Mouse (Mus musculus) layer of hippocampus, postnatal 10 days (tissue): ENCODE results near the gene Fgfr2. TPM values are rescaled to one million over a fixed set of nuclear protein-coding genes. Genes with fewer than 3 reads are reported as not detected.

Experiments used
- DNase-seq, 2 experiments: peaks; one replicate each; pipeline ENCODE4 v3.0.0; 2021; ENCODE audit warnings: low spot score in 2 of 2
- total RNA-seq, 2 experiments: library from RNA; stranded (reverse); gene quantifications; 2 replicates each; pipeline ENCODE4 v1.2.3; 2021

The Fgfr2 gene
- total RNA-seq, 2 experiments from 2014 or later, result 35.6 to 48.3 TPM

DNA sequence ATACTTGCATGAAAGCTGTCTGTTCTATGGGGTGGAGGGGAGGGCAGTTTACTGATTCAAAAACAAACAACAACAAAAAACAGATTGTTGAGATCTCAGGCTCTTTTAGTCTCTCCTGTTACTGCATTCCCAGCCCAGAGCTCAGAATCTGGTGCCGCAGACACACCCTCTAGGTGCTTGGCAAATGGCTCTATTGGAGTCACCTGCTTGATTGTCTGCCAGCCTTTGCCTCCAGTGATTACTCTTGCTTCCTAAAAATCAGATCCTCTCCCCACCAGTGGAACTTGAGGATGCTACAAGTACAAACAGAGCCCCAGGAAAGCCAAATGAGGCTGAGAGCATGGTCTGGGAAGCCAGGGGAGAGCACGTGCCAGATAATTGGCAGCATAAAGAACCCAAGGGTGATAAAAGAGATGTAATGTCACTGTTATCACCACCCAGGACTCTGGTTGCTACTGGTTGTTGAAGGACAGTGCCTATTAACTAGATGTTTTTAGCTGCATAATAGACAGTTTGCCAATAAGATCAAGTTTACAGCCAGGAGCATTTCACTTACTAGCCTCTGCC, 801.7 kb downstream of the Fgfr2 start:
- DNase-seq, result no peak

DNA sequence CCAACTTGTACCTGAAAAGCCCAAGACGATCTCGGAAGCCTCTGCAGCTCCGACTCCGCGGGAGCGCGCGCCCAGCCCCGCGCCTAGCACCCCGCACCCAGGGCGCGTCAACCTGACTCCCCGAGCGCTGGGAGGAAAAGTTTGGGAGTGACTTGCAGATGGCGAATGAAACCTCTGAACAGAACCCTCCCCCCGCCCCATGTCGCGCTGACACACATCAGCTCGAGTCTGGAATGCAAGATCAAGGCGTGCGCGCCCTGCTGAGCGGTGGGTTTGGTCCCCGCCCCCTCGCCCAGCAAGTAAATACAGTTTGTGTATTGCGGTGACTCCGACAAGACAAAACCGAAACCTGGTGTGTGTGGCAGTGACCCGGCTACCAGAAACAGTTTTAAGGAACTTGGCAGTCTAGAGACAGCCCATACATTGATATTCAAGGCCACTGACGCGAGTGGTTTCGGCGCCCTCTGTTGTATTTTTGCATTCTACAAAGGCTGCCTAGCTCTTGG, 806.1 kb downstream of the Fgfr2 start, which contains the start of gene Chst15:
Gene Chst15, minus strand, starts transcription at position 193 of the 506 bp plus-strand sequence.
- no peak for DNase-seq

DNA sequence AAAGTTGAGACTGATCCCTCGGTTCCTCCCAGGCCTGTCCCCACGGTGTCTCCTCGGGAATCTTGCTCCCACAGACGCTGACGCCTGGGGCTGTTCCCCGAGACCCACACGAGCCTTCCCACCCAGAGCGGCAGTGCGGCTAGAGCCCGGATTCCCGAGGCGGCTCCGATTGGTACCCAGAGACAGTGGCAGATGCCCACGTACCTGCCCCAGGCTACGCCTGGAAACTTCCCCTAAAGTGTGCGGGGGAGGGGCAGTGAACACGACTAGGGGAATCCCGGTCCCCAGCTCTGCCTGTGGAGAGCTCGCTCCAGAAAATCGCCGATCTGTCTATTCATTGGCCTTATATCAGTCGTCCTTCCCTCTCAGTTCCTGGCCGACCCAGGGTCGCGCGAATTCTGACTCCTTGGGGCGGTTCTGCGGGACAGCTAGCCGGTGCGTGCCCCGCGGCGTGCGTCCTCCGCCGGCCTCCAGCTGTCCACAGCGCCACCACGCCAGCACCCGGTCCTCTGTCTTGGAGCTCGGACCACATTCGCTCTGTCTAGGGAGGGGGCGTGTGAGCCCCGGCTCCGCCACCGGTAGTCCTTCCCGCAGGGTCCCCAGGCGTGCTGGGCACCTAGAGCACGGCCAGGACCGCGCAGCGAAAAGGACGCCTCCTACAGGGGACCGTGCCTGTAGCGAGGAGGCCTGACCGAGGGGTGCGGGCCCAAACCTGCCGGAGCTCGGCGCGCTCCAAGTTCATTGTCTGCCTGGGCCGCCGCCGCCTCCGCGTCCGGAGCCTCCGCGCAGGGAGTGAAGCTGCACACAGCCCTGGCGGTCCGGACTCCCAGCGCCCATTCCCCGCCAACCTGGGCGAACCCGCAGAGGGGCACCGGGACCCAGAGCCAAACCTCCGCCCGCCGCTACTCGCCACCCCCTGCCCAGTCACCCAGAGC, 806.8 kb downstream of the Fgfr2 start:
- DNase-seq, result peak; percentile 63 to 76

DNA sequence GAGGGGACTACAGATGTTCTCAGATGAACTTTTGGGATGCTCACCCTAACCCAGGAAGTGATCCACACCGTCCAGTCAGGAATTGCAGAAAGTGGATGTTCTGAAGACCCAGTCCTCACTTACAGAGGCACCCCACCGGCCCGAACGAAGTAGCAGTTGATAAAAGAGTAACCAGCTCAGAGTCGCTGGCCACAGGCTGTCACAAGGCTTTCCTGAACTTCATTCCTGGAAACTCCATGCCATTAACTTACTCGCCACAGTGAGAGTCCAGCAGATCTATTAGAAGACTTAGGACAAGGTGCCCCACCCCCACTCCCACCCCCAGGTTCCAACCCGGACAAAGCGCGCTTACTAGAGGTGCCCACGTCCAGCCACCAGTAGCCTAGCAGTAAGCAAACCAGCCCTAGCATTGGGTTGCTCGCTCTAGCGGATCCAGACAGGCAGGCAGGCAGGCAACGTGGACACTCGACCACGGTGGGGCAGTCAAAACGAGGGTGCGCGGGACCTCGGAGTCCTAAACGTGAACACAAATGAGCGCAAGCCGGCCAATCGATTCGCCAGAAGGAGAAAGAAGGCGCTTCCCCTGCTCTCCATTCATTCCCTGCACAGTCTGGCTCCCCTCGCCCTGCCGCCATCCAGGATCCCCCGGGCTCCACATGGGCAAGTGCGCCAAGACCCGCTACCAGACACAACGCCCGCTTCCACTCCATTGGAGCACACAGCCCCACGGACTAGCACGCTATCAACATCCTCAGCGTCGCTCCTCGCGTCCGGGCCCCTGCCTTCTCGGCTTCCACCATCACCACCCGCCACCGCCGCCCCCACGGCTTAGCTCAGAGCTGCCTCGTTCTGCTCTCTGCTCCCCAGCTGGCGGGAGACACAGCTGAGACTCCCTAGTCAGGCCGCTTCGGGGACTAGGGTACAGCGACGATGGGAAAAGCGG, 807.7 kb downstream of the Fgfr2 start:
- peak; percentile 75 to 82 for DNase-seq

DNA sequence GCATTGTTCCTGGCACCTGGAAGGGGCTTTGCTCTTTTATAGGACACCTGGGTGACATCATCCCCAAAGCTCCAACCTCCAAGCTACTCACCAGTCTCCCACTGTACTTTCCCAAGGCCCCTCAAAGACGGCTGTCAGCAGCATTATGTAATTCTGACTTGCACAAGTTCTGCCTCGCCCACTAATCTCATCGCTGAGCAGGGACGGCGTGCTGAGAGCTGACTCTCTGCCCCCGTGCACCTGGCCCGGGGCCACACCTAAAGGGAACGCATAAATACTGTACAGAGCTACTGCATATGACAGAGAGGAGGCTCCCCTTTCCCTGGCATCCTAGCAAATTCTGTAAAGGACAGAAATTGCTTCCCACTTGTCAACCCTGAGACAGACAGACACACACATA, 810.8 kb downstream of the Fgfr2 start:
- DNase-seq, result no peak

DNA sequence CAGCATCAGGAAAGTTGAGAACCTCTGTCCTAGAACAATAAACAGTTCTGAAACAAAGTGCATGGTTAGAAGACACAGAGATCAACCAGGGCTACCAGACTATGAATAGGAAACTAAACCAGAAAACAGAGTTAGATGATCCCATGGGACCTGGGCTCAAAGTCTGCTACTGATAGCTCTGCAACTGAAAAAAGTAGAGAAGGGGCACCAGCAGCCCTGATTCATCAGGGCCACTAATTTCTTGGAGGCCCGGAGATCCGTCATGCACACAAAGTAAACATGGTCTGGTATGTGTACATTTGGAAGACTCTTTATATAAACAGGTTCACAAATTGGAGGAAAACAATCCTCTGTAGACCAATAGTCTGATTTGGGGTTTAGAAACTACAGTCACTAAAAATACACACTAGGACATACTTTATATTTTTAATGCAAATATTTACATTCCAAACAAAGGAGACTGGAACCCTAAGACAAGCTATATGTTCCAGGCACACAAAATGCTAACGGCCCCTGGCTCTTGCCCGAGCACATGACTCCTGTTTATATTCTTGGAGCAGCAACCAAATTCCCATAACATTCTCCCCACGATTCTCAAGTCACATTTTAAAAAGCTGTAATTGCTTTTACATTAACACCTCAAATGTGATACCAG, 814.5 kb downstream of the Fgfr2 start:
- DNase-seq, result no peak

DNA sequence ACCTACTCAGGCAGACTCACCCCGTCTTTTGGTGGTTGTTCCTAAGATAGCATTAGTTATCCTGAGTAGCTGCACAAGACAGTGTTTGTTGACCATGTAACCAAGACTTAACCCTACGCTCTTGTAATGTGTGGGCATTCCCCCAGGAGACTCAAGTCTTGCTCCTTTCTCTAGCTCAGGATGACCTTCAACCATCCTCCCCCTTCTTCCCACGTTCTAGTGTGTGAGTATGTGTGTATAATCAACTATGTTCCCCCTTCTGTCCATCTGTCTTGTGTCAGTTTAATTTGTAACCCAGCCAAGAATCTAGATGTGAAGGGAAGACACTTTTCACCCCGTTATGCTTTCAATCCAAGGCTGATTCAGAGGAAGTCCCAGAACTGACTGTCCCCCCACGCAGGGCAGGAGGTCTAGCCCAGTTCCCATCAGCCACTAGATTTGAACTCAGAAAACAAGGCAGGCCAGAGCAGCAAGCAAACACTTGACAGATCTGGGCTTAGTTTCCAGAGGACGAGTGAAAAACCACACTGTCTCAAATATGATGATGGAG, 815.4 kb downstream of the Fgfr2 start:
- no peak for DNase-seq

DNA sequence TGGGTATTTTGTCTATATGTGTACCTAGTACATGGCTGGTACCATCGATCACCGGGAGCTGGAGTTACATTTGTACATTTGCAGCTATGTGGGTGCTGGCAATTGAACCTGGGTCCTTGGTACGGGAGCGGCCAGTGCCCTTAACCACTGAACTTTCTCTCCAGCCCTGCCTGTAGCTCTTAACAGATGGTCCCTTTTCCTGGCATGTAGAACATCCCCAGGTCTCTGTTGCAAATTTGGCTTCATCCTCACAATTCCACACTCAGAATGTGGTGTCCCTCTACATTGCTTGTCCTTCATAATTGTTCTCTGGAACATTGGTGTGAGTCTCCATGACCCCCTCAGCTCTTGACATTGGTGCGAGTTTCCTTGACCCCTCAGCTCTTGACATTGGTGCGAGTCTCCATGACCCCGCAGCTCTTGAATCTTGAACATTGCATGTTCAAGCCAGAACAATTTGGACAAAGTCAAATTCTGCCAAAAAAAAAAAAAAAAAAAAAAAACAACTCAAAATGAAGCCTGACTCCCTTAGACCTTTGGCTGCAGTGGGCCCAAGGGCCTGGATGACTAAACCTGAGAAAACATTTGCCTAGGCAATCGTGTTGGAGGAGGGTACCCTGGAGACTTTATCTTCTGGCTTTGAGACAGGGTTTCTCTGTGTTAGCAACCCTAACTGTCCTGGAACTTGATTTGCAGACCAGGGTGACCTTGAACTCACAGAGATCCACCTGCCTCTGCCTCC, 816.3 kb downstream of the Fgfr2 start:
- DNase-seq, result no peak

DNA sequence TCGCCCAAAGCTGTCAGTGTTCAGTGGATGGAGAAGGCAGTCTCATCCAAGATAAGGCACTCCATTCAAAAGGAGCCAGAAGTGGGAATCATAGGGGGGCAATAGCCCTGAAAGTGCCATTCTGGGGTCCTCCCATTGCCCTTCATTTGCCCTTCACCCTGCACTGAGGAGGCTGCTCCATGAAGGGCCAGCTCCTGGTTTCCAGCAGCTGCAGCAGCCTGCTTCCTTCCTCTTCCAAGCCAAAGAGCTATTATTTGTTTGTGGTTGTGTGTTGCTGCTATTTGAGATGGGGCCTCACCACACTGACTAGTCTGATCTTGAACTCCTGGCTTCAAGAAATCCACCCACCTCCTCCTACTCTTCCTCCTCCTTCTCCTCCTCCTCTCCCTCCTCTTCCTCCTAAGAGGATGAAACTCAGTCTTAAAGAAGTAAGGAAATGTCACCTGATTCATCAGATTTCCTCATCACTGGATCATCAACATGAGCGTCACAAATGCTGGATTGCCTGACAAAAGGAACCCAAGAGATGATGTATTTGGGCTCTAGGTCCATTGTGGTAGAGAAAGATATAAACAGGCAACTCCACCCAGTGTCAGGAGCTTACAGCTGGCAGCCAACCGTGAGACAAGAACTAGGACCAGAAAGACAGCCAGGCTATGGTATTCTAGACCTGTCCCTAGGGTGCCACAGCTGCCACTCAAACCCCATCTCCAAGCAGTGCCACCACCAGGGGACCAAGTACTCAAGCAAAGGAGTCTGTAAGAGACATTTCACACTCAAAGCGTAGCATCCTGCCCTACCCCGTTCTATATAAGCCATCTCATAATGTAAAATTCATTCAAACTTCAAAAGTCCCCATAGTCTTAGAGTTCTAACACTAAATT, 817.4 kb downstream of the Fgfr2 start:
- DNase-seq, result no peak

DNA sequence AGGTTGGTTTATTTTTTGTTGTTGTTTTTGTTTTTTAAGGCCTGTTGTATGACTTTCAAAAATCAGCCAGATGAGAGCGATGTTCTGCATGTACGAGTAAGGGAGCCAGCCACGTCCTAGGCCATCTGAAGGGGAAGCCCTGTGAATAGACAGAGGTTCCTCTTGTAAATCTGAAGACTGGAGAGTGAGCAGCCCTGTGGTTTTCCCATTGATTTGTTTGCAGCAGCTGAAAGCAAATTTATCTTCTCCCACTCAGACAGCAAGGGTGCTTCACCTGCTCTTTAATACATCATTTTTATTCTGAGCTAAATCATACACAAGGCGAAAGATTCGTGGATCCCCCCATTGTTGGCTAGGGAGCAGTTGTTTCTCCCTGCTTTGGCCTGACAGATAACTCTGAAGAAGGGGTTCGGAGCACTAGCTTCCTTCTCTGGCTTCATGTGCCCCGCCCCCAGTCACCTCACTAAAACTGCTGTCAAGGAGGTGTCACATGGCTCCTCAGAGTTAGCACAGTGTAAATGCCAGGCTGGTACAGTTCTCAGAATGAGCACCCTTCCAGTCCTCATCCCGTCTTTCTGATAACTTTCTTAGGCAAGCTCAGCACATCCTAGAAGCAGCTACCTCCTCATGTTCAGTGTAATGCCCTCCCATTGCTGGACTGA, 818.6 kb downstream of the Fgfr2 start:
- no peak for DNase-seq

DNA sequence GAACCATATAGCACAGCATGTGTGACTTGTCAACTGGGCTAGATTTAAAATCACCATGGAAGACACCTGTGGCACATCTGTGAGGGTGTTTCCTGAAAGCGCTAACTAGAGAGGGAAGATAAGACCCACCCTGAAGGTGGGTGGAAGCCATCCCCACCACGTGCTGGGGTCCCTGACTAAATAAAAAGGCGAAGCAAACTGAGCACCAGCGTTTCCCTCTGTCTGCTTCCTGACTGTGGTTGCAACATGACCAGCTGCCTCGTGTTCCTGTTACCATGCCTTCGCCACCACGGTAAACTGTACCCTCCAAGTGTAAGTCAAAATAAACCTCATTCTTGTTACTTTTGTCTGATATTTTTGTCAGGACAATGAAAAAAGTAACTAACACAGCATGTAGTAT, 819.2 kb downstream of the Fgfr2 start:
- DNase-seq, result no peak

DNA sequence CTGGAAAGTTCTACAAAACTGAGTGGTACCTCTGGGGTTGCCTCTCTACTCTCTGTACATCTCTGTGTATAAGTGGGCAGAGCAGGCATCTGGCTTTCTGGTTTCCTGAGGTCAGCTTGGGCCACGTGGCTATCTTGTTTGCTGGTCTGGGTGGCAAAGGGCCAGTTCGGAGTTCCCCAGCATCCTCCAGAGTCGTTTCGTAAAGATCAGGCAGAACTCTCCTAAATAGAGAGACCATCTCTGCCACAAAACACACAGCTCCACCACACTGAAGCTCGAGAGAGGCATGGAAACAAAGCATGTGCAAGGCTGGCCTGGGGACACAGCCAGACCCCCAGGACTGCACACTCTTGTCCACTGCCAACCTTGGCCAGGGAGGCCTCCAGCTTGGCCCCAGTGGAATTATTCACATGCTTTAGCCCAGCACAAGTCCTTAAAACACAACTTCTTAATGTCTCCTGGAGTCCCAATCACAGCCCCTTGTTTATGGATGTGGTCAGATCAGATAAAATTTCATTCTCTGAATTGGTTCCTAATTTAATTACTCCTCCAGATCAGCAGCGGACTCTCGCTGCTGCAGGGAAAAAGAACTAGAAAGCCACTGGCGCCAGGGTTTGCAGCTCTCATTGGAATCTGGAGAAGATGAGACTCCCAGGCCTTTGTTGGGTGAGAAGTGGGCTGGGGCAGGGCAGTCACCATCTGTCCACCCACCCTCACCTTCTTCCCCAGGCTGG, 820.5 kb downstream of the Fgfr2 start:
- no peak for DNase-seq

DNA sequence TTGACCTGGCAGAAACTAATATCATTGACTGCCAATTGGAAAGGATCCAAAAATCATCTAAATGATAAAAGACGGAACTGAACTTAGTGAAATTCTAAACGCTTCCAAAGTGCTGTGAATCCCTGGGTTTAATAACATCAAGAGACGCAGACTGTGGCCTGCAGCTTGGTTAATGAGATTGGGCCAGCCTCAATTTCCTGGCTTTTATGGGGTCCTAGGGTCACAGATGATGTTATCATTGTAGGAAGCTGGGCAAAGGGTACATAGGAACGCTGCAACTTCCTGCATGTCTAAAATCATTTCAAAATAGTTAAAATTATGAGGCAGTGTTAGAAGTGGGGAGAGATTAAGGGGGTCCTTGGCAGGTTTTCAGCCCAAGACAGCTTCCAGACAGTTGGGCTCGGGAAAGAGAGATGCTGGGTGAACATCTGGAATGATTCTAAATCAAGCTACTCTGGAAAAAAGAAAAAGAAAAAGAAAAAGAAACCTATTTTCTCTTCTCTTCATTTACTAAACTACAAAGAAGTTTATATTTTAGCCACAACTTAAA, 823.4 kb downstream of the Fgfr2 start:
- no peak for DNase-seq

DNA sequence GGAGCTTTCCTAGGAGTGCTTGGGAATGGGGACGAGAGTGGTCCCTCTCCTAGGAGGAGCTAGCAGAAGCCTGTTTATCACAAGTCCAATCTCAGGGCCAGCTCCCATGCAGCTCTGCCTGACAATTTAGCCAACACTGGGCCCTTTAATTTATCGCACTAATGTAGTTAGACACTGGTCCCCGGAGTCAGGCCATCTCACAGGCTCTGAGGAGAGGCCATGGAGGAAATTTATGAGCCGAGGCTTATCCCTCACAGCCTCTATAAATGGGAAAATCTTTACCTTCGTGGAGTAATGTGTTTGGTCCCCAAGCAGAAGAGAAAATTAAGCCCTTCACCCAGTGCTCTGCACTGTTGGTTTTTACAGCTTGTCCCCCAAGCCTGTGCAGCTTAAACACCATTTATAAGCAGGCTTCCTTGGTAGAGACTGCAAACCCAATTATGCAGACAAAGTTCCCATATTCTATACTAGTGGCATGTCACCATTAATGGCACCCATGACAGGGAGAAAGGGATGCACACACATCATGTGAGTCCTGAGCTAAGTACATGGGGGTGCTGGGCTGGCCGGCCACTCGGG, 824.6 kb downstream of the Fgfr2 start:
- DNase-seq, result no peak

DNA sequence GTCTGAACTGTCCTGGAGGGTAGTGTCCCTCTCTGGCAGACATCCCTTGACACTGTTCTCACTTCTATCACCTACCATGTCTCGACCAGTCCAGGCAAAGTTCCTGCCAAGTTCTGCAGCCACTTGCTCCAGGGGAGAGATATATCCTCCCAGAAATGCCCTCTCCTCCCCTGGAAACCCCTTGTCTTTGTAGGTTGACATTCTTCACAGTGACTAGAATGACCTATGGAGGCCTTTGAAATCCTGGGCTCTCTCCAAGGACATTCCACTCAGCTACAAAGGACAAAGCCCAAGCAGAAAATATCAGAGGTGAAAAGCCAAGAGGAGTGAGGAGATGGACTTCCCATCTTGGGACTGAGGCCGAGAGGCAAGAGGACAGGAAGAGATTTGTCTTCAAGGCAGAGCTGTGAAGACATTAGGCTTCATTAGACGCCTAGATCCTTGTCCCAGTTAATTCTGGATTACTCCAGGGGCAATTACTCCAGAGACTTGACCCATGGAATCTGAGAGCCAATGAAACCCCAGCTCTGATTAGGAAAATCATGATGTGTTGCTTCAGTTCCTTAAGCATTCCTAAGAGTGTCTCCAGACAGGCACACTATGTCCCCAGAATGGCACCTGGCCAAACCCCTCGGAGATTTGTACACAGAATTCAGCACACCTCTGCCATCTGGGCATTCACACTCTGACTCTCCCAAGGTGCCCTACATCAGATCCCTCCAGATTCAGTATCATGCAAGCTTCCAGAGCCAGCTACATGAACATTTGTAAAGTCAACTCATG, 826.3 kb downstream of the Fgfr2 start:
- DNase-seq, result no peak

DNA sequence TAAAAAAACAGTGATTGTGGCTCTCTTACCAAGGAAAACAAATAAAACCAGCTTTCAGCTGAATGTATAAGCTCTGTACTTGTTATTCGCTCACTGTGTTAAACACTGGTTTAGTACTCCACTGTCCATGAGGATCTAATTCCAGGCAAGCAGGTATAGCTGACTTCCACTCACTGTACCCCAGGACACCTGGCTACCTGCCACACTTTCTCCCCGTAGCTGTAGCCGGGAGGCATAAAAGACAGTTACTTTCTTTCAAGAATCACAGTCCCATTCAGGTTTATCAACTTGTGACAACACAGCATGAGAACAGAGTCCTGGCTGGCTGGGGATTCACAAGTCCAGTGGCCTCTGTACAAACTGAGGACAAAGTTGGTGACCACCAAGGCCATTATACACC, 827.0 kb downstream of the Fgfr2 start:
- DNase-seq, result no peak
